Mouse (Mus musculus): ENCODE results near the gene Ptgds. TPM values are rescaled to one million over a fixed set of nuclear protein-coding genes. Genes with fewer than 3 reads are reported as not detected.
A peak's percentile ranks its signal among the peaks of the same experiment; 100 is the strongest.

The Ptgds gene
- polyA plus RNA-seq (2015; fragmentation: Nextera tagmentation; extraction: Ambion mirVana): 647 and 983 TPM in 2 replicates

DNA sequence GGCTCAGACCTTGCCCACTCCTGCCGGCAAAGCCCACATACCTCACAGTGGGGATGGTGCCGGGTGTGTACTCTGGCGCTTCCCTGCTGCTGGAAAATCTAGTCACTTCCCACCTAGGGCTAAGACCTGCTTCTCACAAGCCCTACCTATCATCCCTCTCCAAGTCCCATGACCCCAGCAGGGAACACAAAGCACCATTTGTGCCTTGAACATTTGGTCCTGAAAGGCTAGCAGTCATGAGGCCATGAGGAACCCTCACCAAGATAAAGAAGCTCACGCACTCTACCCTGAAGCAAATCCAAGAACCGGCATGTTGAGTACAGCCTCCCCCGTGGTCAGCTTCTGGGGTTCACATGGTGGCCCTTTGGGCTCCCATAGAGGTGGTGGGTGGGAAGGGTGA lies at the start of gene Ptgds:
Gene Ptgds (minus strand): TSS at position 78 of the 400 bp plus-strand sequence.
- Histone ChIP-seq H3K9me3 (no peaks in the 10 kb centered on the region), H3K36me3 (no peaks in the 10 kb centered on the region), H3K4me2 (no peak within 1 kb of the TSS), H3K4me3 (no peak within 1 kb of the TSS), H3K9ac (no peak within 1 kb of the TSS), H3K27me3 (no peaks in the 10 kb centered on the region), H3K27ac (replicated peaks) (peak within 1 kb of the TSS; percentile 46), H3K4me1 (replicated peaks) (peaks cover 13% of the 10 kb centered on the region)
- no peak for ATAC-seq (ENCODE audit: low FRiP score, low read depth)
- WGBS: 57% methylated on average over 6 of the region's 6 CpGs

DNA sequence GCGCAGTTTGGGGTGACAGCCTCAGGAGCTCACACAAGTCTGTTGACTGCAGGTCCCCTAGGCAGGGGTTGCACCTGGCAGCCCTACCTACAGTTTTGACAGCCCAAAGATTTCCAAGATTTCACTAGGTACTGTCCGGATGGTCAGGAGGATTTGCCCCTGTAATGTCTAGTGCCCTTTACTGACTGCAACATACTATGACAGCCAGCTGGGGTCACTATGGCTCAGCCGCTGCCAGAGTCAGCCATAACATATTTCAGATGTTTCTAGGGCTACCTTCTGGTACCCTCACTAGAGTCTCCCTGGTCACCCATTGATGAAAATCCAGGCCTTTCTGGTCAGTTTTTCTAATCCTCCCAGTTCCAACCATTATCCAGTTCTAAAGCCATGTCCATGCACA lies 40.1 kb upstream of the Ptgds start:
- Histone ChIP-seq H3K27me3 (no peaks in the 10 kb centered on the region), H3K9me3 (no peaks in the 10 kb centered on the region), H3K27ac (replicated peaks) (no peak overlapping the region), H3K4me3 (no peak overlapping the region), H3K4me1 (replicated peaks) (no peaks in the 10 kb centered on the region), H3K9ac (no peak overlapping the region), H3K4me2 (no peak overlapping the region), H3K36me3 (peaks cover 6% of the 10 kb centered on the region; the same call in 1 of the 2 replicates)
- 63% methylated on average over 3 of the region's 3 CpGs for WGBS
- no peak for ATAC-seq (ENCODE audit: low FRiP score, low read depth)

DNA sequence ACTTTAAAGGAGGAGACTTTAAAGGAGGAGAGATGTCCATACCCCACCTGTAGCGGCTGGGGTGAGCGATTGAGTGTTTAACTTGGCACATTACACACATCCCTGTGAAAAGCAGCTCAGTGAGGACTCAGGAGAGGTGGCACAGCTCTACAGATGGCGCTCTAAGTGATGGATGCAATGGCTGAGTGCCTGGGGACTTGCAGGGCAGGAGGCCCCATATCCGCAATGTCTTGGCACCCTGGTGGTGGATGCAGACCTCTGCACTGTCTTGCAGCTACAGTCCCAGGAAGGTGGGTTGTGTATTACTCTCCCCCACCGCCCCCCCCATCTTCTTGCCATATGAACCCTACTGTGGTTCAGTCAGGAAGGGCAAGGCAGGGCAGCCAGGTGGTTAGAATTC lies 37.1 kb upstream of the Ptgds start:
- ATAC-seq (ENCODE audit: low FRiP score, low read depth): no peak

DNA sequence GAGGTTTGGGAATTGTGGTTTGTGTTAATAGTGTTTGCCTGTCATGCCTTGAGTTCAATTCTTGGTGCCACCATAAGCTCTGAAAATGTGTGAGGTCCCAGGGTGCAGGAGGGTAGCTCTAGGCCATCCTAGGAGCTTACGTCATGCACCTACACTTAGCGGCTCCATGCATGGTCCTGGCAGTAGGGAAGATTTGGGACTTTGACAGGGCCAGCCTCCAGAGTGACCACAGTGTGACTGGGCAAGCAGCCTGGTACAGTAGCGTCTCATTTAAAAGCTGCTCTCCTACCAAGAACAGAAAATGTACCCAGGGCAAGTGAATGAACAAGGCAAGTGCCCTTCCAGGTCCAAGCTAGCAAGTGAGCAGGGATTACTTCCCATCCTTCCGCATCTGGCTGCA lies 36.0 kb upstream of the Ptgds start:
- H3K27ac ChIP-seq (replicated peaks): no peak overlapping the region
- no peak overlapping the region for H3K4me2 ChIP-seq
- H3K4me3 ChIP-seq: no peak overlapping the region
- 94% methylated on average over 4 of the region's 4 CpGs for WGBS
- no peaks in the 10 kb centered on the region for H3K9me3 ChIP-seq
- peaks cover 14% of the 10 kb centered on the region for H3K4me1 ChIP-seq (replicated peaks)
- ATAC-seq (ENCODE audit: low FRiP score, low read depth): no peak
- H3K36me3 ChIP-seq: peaks cover 17% of the 10 kb centered on the region; the same call in 1 of the 2 replicates
- H3K27me3 ChIP-seq: no peaks in the 10 kb centered on the region
- H3K9ac ChIP-seq: no peak overlapping the region

More for the DNA sequence above, 37.1 kb upstream of the Ptgds start:
- H3K4me3 ChIP-seq: no peak overlapping the region
- WGBS: 35% methylated on average over 5 of the region's 5 CpGs
- peaks cover 17% of the 10 kb centered on the region; the same call in 1 of the 2 replicates for H3K36me3 ChIP-seq
- peaks cover 5% of the 10 kb centered on the region for H3K4me1 ChIP-seq (replicated peaks)
- no peak overlapping the region for H3K27ac ChIP-seq (replicated peaks)
- no peaks in the 10 kb centered on the region for H3K9me3 ChIP-seq
- H3K27me3 ChIP-seq: no peaks in the 10 kb centered on the region
- H3K4me2 ChIP-seq: no peak overlapping the region
- no peak overlapping the region for H3K9ac ChIP-seq

DNA sequence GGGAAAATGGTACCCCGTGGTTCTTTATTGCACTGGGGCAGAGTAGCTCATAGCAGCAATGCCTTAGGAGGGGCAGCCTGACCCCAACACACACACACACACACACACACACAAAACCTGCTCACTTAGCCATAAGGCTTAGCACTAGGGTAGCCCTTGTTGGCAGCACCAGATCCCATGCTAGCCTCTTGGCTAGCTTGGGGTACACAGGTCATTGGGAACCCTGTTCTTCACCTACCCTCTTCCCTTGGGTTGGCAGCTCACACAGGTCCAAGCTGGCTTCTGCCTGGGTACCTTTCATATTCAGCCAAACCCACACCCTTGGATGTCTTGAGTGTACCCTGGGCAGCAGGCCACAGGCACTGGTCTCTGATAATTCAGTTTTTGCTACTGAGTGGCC lies 35.2 kb upstream of the Ptgds start:
- Histone ChIP-seq H3K9me3 (no peaks in the 10 kb centered on the region), H3K27me3 (no peaks in the 10 kb centered on the region), H3K4me1 (replicated peaks) (peaks cover 18% of the 10 kb centered on the region), H3K27ac (replicated peaks) (no peak overlapping the region), H3K9ac (no peak overlapping the region), H3K4me3 (no peak overlapping the region), H3K36me3 (peaks cover 17% of the 10 kb centered on the region; the same call in 1 of the 2 replicates), H3K4me2 (no peak overlapping the region)
- ATAC-seq (ENCODE audit: low FRiP score, low read depth): no peak
- 94% methylated on average over 1 of the region's 1 CpGs for WGBS

DNA sequence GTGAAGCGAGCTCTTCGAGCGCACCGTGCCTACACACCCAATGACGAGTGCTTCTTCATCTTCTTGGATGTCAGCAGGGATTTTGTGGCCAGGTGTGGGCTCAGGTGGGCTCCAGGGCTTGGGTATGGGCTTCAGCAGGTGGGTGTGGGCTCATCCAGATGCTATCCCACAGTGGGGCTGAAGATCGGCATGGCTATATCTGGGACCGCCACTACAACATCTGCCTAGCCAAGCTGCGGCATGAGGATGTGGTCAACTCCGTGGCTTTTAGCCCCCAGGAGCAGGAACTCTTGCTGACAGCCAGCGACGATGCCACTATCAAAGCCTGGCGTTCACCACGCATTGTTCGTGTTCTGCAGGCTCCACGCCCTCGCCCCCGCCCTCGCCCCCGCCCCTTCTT lies 34.7 kb upstream of the Ptgds start:
- WGBS: 97% methylated on average over 19 of the region's 19 CpGs
- Histone ChIP-seq H3K4me2 (no peak overlapping the region), H3K9ac (no peak overlapping the region), H3K36me3 (peaks cover 17% of the 10 kb centered on the region; the same call in 1 of the 2 replicates), H3K27me3 (no peaks in the 10 kb centered on the region), H3K4me3 (no peak overlapping the region), H3K9me3 (no peaks in the 10 kb centered on the region), H3K27ac (replicated peaks) (no peak overlapping the region), H3K4me1 (replicated peaks) (peaks cover 20% of the 10 kb centered on the region)
- ATAC-seq (ENCODE audit: low FRiP score, low read depth): no peak

DNA sequence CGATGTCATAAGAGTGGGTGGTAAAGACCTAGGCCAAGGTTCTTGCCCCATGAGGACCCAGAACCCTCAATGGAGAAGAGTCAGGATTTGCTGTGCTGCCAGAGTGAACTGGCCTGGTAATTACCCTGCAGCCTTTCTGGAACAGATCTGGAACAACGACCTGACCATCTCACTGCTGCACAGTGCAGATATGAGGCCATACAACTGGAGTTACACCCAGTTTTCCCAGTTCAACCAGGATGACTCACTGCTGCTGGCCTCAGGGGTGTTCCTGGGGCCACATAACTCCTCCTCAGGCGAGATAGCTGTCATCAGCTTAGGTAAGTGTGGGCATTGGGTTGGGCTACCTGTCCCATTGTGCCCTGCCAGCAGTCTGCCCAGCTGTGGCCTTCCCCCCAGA lies 32.9 kb upstream of the Ptgds start:
- no peak for ATAC-seq (ENCODE audit: low FRiP score, low read depth)
- Histone ChIP-seq H3K9me3 (no peaks in the 10 kb centered on the region), H3K4me2 (no peak overlapping the region), H3K4me1 (replicated peaks) (peaks cover 20% of the 10 kb centered on the region), H3K36me3 (peaks cover 17% of the 10 kb centered on the region; the same call in 1 of the 2 replicates), H3K27ac (replicated peaks) (no peak overlapping the region), H3K4me3 (no peak overlapping the region), H3K27me3 (no peaks in the 10 kb centered on the region), H3K9ac (no peak overlapping the region)
- 86% methylated on average over 3 of the region's 3 CpGs for WGBS

DNA sequence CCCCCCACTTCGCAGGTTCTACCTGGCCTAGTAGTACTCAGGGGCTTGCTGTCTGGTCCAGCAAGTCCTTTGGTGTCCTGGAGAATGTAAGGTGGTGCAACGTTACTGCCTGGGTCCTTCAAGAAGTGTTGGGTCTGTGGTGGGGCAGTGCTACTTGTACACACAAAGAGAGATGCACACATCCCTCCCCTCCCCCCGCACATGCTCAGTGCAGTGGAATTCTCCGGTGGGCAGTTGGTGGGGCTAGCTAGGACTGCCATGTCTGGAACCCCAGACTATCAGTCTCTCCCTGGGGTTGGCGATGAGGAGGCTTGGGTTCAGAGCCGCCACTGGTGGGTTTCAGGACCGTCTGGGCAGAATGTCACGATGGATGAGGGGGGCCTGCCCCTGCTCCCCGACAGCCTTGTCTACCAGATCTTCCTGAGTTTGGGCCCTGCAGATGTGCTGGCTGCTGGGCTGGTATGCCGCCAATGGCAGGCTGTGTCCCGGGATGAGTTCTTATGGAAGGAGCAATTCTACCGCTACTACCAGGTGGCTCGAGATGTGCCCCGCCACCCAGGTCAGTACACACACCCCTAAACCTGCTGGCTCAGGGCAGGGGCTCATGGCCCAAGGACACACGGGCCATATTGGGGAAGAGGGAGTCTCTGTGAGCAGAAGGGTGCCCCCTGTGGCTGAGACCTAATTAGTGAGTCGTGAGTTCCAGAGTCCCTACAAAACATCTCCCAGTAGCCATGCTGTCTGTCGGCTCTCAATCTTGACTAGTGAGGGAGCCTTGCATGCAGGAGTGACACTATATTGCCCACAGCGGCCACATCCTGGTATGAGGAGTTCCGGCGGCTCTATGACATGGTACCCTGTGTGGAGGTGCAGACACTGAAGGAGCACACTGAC lies 32.0 kb upstream of the Ptgds start, which contains the start of gene C8g:
Gene C8g (minus strand): TSS at position 127 of the 894 bp plus-strand sequence.
- Histone ChIP-seq H3K9ac (peak within 1 kb of the TSS; percentile 94), H3K27me3 (no peaks in the 10 kb centered on the region), H3K9me3 (no peaks in the 10 kb centered on the region), H3K4me3 (peak within 1 kb of the TSS; percentile 89), H3K4me2 (peak within 1 kb of the TSS; percentile 97), H3K4me1 (replicated peaks) (peaks cover 20% of the 10 kb centered on the region), H3K27ac (replicated peaks) (peak within 1 kb of the TSS; percentile 86), H3K36me3 (peaks cover 17% of the 10 kb centered on the region; the same call in 1 of the 2 replicates)
- ATAC-seq (ENCODE audit: low FRiP score, low read depth): no peak
- WGBS: 76% methylated on average over 20 of the region's 20 CpGs

DNA sequence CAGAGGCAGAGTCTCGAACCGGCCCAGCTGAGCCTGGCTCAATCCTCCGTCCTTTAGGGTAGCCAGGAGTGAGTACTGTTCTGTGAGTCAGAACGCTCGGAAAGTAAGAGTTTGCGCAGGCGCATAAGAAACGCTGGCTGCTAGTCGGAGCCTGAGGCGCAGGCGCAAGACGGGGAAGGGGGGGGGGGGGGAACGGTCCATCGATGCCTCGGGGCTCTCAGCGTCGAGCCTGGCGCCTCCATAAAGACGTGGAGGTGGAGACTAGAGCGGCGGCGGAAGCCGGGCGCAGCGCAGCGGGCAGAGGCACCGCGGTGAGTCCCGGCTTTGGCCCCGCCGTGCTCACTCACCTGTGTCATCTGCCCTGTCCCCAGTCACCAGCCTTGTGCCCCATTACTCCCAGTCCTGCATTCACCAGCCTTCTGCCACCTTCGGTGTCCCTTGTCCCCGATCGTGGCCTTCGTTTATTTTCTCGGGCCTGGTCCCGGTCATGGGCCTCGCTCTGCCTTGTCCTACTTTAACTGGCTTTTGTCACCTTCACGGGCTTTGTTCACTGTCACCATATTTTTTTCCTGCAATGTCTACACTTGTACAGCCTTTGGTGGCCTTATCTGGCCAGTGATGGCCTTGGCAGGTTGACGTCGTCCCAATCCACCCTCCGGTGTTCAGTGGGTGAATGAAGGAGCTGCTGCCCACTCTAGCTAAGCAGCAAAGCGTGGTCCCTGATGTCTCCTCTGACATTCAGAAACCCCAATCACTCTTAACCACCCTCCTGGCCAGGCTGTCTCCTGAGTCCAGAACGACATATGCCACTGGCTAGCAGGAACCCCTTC lies 30.9 kb upstream of the Ptgds start, which contains the start of gene Fbxw5:
Gene Fbxw5 (plus strand): TSS at position 175 of the 830 bp plus-strand sequence.
- Histone ChIP-seq H3K9me3 (no peaks in the 10 kb centered on the region), H3K36me3 (peaks cover 17% of the 10 kb centered on the region; the same call in 1 of the 2 replicates), H3K27ac (replicated peaks) (peak within 1 kb of the TSS; percentile 86), H3K4me2 (peak within 1 kb of the TSS; percentile 97), H3K27me3 (no peaks in the 10 kb centered on the region), H3K4me3 (peak within 1 kb of the TSS; percentile 89), H3K4me1 (replicated peaks) (peaks cover 20% of the 10 kb centered on the region), H3K9ac (peak within 1 kb of the TSS; percentile 94)
- WGBS: under 1% methylated on average over 23 of the region's 44 CpGs
- ATAC-seq (ENCODE audit: low FRiP score, low read depth): peak; percentile 90

DNA sequence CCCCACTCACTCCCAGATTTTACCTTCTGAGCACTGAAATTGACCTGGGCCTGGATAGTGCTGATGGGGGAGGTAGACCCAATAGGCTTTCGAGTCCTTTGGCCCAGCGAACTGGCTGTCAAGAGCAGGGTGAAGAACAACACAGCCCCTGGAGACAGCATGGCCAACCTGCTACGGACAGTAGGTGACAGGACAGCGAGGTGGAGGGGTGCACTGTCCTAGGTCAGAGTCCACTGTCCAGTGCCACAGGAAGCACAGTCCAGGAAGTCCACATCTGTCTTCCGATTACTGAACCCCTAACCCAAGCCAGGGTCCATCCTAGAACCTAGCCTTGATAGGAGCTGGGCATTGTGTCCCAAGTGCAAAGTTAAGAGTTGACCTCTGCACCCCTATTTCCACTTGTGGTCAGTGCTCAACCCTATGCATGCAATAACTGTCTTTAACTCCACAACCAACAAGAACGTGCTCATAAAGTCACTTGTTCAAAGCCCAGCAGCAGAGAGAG lies 30.3 kb upstream of the Ptgds start:
- Histone ChIP-seq H3K4me2 (peak overlapping the region; percentile 67), H3K36me3 (peaks cover 13% of the 10 kb centered on the region; the same call in 1 of the 2 replicates), H3K4me1 (replicated peaks) (peaks cover 20% of the 10 kb centered on the region), H3K9ac (peak overlapping the region; percentile 43), H3K27ac (replicated peaks) (peak overlapping the region; percentile 69), H3K27me3 (no peaks in the 10 kb centered on the region), H3K4me3 (peak overlapping the region; percentile 89), H3K9me3 (no peaks in the 10 kb centered on the region)
- peak; percentile 25 for ATAC-seq (ENCODE audit: low FRiP score, low read depth)
- WGBS: 76% methylated on average over 6 of the region's 6 CpGs

DNA sequence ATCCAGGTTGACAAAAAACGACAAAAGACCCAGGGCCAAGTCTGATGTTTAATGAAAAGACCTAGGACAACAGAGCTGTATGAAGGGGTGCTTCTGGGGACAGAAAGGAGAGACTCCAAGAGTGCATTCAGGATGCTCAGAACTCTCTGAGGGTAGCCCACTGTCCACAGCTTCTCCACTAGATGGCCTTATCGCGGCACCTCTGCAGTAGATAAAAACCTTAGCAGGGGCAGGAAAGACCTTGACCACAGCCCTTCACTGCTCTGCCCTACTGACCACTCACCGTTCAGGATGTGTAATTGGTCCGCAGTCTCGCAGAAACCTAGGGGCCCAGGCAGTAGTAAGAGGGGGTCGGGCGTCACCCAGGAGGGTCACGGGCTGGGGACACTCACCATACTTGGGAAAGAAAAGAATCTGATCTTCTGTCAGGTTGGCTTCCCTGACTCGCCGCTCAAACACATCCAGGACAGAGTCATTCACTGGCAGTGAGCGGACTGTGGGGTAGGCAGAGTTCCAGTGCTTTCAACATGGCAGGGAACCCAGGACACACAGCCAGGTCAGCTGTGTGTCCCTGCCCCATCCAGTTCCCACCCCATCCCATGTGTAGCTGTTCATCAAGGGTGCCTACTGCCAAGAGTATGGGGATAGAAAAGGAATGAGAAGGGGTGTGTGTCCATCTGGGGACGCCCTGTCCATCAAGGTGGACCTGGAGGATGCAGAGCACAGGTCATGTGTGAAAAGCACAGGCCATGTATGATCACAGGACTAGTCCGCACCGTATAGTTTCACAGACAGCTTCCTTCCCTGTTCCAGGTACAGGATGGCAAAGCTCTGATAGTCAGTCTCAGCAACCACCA lies 29.0 kb upstream of the Ptgds start:
- Histone ChIP-seq H3K9ac (no peak overlapping the region), H3K4me2 (no peak overlapping the region), H3K4me3 (no peak overlapping the region), H3K9me3 (no peaks in the 10 kb centered on the region), H3K36me3 (peaks cover 3% of the 10 kb centered on the region; the same call in 1 of the 2 replicates), H3K4me1 (replicated peaks) (peaks cover 20% of the 10 kb centered on the region), H3K27ac (replicated peaks) (no peak overlapping the region), H3K27me3 (no peaks in the 10 kb centered on the region)
- 74% methylated on average over 15 of the region's 15 CpGs for WGBS
- ATAC-seq (ENCODE audit: low FRiP score, low read depth): no peak
